Mouse (Mus musculus) adrenal gland, adult 8-10 months (tissue): ENCODE results near the gene Cdk15. TPM values are rescaled to one million over a fixed set of nuclear protein-coding genes. Genes with fewer than 3 reads are reported as not detected.

ENCODE experiments used
- DNase-seq: peaks from one replicate; pipeline ENCODE4 v3.0.0; 2022
- total RNA-seq, 4 experiments: library from RNA; stranded (reverse); gene quantifications; 2 replicates each; pipeline ENCODE4 v1.2.4; 2022

Cdk15 gene
- total RNA-seq, 4 experiments from 2014 or later = 0.19 to 0.49 (median 0.35) TPM; not detected in 1

DNA sequence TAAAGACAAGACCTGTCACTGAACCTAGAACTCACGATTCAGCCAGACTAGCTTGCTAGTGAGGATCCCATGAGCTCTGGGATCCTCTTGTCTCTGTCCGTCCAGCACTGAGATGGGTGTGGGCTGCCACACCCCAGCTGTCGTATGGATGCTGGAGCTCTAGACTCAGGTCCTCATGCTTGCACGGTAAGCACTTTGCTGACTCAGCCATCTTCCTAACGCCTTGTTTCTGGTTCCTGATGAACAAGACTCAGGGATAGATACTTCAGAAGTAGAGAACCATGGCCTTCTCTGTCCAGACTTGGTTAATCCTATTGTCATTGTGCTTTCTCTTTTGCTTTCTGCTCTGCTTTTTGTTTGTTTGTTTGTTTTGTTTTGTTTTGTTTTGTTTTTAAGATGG, 29.2 kb downstream of the Cdk15 start:
- no peak for DNase-seq

DNA sequence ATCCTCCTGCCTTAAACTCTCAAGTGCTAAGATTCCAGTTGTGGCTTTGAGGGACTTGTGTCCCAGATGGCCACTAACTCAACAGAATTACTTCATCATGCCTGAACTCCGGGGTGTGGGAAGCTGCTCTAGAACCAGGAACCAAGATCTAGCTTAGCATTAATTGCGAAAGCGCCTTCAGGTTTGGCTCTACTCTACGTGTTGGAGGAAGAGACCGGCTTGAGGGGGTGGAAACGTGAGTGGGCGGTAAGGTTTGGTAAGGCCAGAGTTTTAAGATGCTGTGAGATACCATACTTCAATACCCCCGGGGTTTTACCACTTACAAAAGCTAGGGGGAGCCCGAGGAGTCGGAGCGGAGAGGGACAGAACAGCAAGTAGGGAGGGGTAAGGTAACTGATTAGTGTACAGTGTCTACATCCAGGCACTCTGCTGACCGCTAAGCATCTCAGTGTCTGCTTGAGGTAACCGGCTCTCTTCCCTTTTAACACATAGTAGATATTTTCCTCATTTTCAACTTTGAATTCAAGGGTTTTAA, 29.7 kb downstream of the Cdk15 start:
- DNase-seq = no peak

DNA sequence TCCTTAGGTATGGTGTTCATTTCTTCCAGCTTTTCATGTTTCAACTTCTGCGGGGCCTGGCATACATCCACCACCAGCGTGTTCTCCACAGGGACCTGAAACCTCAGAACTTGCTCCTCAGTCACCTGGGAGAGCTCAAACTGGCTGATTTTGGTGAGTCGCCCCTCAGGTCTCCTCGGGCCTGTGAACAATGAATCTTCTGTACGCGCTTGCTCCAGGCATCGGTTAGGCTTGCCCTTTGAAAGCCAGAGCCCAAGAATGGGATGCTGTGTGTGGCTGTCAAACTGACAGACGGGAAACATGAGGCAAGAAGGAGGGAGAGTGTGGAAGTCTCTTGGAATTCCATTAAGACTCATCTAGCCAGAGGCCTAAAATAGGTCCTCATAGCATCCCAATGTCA, 31.0 kb downstream of the Cdk15 start:
- DNase-seq = no peak

DNA sequence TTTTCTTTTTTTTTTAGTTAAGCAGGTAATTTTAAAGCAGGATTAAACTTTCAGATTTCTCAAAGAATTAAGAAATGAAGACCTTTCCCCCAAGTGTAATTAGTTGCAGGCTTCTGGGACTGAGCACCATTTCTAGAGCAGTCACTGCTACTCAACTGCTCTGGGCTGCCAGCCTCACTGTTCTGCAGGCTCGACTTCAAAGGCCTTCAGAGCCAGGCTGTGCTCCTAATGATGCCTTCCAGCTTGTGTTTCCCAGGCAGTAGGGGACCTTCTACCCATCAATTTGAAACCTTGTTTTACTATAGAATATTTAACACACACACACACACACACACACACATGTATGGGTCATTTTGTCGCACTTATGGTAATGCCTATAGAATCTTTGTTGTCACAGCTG, 34.9 kb downstream of the Cdk15 start:
- no peak for DNase-seq

DNA sequence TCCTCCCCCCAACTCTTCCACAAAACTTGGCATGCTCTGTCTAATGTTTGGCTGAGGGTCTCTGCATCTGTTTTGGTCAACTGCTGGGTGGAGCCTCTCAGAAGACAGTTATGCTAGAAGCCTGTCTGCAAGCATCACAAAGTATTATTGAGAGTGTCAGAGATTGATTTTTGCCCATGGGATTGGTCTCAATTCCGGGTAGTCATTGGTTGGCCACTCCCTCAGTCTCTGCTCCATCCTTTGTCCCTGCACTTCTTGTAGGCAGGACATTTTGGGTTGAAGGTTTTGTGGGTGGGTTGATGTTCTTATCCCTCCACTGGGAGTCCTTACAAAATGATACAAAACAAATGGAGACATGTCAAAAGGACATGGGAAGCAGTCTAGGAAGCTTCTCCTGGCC, 39.1 kb downstream of the Cdk15 start:
- DNase-seq = no peak

DNA sequence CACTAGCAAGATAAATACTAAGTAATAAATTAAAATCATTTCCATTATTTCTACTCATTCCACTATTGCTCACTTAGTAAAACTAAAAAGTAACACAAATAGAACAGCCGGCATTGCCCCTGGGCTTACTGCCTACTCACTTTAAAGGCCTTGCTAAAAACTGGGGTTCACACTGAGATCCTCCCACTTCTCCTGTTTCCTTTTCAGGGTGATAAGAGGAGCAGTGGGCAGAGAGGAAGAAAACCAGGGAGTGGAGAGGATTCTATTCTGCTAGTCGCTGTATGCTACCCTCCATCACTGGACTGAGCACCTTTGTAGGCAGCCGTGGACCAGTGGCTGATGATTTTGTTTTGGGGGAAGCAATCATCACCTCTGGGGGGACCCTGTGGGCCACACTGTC, 40.5 kb downstream of the Cdk15 start:
- DNase-seq = no peak

DNA sequence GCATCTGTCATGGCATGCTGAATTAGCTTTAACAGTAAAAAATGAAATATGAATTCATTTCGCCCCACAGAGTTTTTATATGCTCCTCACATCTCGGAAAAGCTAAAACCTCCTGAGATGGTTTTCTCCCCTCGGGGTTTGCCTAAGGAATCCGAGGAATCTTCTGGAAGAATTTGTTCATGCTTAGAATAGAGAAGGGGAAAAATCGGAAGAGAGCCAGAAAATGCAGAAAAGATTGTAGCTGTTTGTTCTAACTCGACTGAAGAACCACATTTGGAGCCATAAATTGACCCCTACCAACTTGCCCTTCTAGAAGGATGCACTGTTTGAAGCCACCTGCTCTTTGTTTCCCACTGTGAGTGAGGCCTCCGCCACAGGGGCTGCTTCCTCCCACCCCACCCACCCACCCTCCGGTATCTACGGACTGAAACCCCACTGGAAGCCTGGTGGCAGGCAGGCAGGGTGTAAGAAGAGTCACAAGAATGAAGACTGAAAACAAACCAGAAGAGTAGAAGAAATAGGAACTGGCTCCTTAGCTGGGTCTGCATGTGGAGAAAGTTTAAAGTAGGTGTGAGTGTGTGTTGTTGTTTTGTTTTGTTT, 41.9 kb downstream of the Cdk15 start:
- no peak for DNase-seq

DNA sequence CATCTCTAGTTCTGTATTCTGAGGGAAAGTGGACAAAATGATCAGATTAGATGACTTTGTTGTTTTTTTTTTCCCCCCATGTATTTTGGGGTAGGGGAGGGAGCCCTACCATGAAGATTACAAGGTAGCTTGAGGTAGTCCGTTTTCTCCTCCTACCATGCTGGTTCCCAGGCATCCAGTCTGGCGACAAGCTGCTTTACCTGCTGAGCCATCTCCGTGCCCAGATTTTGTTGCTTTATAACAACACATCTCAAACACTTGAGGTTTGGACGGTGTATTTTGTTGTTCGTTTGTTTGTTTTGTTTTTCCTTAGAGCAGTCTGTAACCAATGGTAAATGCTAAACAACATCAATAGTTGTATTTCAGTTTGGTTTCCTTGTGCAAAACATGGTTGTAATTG, 50.6 kb downstream of the Cdk15 start:
- DNase-seq = no peak

DNA sequence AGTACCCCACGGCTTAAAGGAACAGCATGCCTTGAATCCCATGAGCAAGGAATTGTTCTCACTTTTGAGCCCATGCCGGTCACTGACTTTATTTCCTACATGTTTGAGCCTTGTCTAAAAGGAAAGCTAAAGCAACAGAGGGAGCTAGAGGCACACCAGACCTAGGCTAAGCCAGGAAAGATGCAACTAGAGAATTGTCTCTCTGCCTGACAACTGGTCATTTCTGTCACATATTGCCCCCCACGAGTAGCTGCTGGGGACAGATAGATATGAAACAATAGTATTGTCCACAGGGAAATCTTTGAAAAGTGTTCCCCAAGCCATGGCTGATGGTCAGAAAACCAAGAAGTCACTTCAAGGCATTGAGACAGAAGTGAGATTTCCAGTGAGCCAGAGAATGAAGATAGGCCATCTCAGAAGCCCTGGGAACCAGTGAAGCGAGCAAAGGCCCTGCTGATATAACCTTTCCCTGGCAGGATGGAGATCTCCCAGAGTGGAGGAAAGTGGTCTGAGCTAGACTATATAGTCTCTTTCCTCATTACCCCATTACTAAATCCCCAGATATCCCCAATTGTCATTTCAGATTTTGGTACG, 54.7 kb downstream of the Cdk15 start:
- DNase-seq = no peak

DNA sequence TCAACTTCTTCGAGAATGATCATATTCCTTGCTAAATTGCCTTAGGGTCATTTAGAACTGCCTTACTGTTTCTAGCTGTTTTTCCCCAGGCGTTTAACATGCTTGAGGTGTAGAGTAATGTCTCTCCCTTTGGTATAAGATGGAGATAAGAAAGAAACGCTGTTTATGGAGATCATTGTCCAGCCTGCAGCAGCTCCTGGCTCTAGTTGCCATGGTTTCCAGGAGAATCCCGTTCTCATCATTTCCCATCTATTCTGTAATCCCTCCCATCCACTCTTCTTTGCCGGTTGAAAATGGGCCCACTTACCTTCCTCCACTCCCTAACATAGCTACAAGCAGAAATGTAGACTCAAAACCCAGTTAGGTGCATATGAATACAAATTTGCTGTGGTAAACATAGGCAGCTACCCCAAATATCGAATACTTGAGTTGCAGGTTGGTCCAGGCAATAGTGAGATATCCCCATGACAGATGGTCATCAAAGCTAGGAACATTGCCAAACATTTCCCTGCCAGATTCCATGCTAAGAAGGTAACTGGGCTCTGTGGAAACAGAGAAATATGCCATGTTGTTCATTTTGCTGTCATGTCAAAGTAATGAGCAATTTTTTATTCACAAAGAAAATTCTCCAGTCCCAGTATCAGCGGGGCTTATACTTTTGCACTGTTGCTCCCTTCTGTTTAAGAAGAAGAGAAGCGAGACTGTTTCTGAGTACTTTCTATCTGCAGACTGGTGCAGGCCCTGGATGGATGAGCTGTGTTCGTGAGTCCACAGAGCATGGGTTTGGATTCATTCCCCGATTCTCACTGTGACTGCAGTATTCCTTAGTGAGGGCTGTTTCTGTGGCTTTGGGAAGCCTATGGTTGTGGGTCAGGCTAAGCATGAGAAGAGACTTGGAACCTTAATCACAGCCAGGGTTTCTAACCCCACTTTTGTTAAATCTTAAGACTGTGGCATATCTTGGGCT, 55.8 kb downstream of the Cdk15 start:
- no peak for DNase-seq

DNA sequence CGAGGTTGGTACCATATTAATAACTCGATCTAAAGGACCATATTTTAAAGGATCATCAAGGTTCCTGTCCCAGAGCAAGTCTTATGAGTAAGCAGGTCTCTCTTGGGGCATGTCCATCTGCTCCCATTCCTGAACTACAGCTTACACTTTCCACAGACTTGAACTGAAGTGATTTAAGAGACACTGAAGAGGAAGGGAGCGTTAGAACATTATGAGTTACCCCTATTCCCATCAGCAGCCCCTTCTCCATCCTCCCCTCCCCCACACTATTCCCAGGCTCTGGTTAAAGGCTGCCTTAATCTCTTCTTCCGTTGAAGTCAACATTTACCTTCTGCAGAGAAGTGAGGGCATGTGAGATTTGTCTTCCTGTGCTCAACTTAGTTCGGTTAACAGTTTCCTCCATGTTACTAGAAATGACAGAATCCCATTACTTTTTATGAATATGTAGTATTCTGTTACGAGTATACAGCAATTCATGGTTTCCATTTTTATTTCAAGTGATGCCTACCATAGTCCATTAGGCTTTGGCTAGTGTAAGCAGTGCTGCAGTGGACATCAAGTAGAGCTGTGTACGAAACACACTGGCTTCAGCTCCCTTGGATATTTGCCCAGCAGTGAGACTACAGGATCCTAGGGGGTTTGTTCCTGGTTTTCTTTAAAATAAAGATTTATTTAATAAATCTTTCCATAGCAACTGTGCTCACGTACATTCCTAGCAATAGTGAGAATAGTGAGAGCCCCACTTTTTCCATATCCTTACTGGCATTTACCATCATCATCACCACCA, 56.6 kb downstream of the Cdk15 start:
- no peak for DNase-seq

DNA sequence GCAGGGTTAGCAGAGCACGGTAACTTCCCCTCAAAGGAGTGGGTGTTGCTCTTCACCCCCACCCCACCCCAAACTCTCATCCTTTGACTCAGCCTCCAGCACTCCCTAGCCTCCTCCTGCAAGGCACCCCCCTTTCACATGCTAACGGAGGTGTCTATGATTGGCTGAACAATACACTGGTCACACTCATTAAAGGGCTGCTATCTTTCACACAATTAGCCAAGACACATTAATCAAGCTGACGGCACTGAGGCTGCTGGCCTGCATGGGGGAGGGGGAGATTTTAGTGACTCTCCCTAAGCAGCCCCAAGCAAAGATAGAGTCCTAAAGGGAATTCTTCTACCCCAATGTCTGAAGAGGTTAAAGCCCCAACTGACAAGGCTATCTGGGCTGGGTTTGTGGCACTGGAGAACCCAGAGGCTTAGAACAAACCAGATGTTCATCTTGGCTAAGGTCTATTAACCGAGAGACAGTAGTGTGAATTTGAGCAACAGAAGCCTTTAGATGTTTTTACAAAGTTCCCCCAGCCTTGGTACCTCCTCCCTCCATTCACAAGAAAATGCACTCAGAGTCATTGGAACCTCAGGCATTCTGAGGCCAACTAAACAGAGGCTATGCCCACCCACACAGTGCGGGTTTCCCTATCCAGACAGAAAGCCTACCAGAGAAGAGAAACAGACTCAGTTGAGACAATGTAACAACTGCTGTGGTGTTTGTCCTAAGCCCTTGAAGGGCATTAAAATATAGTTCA, 58.5 kb downstream of the Cdk15 start:
- DNase-seq = no peak

DNA sequence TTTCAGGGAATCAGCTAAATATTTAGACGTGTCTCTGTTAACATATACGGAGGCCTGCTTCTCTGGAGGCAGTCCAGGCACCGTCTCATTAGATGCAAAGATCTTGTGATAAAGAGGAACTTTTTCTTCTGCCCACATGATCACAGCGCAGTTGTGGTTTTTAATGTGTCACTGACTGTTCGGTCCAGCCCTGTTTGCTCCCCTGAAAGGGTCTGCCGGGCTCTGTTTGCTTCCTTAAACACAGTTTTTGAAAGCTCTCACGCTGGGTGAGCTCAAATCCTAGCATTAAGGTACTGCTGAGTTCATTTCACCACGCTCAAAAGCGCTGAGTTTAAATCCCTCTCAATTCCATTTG, 59.3 kb downstream of the Cdk15 start:
- no peak for DNase-seq

DNA sequence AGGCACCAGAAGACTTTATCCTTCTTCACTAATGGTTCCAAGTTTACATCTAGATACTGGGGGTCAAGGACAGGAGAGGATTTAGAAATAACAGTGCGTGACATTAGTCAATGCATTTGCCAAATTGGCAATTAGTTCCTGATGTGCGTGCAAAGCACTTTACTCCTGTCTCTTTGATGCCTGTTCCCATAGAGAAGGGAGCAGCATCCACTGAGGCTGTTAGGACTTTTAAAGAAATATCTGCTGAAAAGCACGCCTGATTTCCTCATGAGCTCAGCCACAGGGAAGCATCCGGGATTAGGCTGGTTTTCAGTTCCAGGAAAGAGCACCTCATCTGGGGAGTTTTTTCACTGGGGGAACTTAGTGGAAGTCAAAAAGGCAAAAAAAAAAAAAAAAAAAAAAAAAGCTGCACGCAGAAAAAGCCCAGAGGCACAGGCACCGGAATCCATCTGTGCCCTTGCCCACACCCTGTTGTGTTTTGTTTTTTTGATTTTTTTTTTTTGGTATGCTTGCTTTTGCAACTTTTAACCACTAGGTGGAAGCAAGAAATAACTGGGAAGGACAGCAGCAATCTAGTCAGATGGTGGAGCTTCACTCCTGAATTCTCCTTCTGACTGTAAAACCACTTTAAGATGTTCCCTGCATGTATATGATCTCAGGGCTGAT, 59.8 kb downstream of the Cdk15 start:
- DNase-seq = no peak

DNA sequence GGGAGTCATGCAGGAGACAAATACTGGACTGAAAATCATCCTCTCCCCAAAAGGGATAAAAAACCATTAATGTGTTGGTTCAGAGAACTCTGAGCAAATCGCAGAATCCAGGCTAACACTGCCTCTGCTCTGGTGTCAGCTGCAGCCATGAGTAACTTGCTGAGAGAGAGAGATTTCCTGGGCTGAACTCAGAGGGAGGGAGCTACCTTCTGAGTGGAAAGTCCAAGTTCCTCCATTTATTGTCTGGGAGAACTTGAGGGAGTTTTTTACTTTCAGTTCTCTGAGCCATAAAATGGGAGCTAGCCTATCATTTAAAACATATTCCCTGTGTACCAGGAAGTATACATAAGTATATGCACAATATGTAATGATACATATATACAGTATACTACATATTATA, 60.7 kb downstream of the Cdk15 start:
- DNase-seq = no peak

DNA sequence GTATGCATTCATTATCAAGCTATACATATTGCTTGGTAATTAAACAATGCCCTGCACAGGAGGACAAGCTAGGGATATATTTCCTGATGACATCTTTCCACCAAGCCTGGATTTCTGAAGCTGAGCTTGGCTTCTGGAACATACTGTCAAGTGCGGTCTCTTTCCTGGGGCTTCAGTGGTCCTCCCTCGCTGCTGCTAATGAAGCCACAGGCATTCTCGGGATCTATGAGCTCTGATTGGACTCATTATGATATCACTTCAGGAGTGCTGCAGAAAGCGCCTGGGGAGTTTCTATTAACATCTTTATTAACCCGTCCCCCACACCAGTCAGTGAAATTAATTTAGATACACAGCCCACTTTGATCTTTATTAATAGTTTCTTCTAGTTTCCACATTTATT, 62.2 kb downstream of the Cdk15 start:
- no peak for DNase-seq

DNA sequence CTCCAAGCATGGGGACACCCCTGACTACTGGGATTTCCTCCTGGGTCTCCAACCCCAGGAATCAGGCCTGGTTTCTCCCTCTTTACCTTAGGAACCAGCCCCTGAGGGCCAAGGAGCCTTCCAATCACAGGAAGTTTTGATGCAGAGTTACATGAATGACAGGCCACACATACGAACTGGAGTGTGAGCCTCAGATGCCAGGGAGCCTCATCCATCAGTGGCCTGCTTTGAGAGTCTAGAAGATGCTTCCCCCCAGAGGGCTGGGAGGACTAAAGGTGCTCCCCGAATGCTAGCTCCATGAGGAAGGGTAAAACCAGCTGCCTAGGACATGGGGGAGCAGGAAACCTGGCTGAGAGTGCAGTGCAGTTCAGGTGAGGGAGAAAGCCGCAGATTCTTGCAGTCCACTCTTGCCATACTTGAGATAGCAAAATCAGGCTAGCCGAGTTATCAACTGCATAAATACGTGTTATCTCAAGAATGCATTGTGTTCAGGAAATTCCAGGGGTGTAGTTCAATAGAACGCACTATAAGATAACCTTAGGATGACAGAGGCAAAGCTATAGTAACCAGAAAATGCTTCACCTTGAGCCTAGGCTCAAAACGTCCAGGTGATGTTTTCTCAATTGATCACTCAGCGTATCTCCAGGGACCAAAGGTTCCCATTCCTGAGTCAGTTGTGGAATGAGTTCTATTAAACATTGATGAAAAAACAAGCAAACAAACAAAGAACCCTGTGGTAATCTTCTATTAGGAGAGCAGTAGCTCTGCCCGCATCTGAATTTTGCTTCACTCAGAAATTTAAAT, 64.6 kb downstream of the Cdk15 start:
- no peak for DNase-seq

DNA sequence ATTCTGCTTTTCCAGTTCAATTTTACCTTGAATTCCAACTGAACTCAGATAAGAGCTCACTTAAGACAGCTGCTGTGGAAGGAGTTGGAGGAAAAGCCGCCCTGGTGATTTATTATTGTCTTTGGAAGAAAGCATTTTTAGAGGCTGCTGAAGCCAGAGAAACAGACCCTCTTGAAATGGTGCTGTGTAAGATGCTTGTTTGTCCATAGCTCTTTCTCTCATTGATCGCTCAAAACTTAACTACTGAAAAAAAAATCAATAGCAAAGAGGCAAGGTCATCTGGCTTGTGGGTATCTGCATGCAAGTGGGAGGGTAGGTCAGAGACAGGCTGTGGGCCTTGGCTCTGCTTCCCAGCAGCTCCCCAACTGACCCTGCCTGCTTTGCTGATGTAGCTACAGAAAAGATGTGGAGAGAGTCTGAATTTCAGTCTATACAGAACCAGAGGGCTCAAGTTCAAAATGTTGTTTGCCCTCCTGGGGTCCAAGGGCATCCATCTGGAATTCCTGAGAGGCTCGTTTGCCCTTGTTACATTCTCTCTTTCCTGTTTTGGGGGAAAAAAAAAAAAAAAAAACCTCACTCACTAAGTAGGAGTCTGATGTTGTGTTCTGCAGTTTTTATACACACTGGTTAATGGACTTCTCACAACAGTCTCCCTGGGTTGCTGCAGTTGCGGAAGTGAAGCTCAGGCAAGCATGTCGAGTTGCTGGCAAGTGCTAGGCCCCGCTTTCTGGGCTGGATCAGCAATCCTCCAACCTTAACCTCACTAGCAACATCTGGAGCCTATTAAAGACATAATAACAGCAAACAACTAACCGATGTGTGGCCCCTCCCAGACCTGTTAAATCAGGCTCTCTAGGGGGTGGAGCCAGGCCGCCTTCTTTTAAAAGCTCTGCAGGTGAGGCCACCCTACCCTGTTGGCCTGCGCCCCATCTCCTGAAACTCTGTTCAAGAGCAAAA, 65.5 kb downstream of the Cdk15 start:
- no peak for DNase-seq

DNA sequence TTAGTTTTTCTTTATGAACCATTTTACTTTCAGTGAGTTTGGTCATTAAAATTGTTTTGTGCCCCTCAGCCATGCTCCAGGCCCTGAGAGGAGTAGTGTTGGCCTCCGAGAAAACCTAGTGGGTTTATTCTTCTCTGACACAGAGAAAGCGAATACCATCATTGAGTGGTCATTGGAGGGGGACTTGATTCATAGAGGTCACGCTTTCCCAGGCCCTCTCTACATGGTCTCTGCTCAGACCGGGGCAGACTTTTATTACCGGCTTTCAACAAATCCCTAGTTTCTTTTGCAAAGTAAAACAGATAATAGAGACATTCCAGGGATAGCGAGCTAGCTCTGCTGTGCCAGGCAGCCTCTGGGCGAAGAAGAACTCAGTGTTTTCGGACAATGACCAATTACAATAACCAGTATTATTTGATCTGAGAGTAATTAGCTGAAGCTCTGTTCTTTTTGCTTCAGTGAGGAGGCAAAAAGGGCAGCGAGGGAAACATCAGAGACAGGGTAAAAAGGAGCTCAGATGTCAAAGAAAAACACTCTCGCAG, 70.2 kb downstream of the Cdk15 start:
- DNase-seq = no peak
